Mouse (Mus musculus): ENCODE data around the gene Mfsd14b.

- TF ChIP-seq CTCF (IDR thresholded peaks at IDR 0.05; ENCODE audit: control insufficient read depth, insufficient read depth, insufficient read length) = no peak
- no peak for TF ChIP-seq CEBPB (IDR thresholded peaks at IDR 0.05; ENCODE audit: low read depth)
- TF ChIP-seq MYOG (IDR thresholded peaks at IDR 0.05; ENCODE audit: control insufficient read depth, extremely low read depth, insufficient read length) = no peak
- no peak for TF ChIP-seq FOSL1 (IDR thresholded peaks at IDR 0.05; ENCODE audit: insufficient read depth, low read length, poor library complexity, severe bottlenecking)
These were observed 814 bp downstream of the Mfsd14b start for GRCm38 (mm10) chr13:65111961-65112360.
